Mouse (Mus musculus): ENCODE measurements around the gene Capzb. TPM values are rescaled to one million over a fixed set of nuclear protein-coding genes. Genes with fewer than 3 reads are reported as not detected.

Gene Capzb
- polyA plus RNA-seq, 1 experiment from 2014 or later = 399 TPM

DNA sequence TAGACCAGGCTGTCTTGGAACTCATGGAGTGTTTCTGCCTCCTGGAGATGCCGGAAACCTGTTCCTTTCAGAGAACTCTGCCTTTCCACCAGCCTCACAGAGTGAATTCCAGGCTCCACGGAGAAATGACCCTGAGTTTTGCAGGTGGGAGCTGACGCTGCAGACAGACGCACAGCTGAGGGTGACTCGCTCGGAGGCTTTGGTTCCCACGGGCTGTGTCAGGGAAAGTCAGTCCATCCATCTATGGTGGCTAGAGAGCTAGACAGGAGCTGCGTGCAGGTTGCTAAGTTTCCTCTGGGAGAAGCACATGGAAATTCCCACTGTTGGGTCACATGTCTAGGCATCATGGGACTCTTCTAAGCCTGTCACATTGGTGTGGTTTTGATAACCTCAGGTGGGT, 38.5 kb downstream of the Capzb start:
- Histone ChIP-seq H3K9me3 (no peaks in the 10 kb centered on the region), H3K27me3 (no peaks in the 10 kb centered on the region), H3K4me3 (no peak overlapping the region), H3K4me2 (no peak overlapping the region), H3K9ac (no peak overlapping the region), H3K36me3 (peaks cover 9% of the 10 kb centered on the region), H3K27ac (0 out of 2 replicates have a peak overlapping the region, but pooled peaks have one; percentile 44), H3K4me1 (peaks cover 75% of the 10 kb centered on the region)
- no peak for ATAC-seq (ENCODE audit: insufficient number of reproducible peaks, low FRiP score, low TSS enrichment, low read depth)
- WGBS = 62% methylated on average over 8 of the region's 8 CpGs

DNA sequence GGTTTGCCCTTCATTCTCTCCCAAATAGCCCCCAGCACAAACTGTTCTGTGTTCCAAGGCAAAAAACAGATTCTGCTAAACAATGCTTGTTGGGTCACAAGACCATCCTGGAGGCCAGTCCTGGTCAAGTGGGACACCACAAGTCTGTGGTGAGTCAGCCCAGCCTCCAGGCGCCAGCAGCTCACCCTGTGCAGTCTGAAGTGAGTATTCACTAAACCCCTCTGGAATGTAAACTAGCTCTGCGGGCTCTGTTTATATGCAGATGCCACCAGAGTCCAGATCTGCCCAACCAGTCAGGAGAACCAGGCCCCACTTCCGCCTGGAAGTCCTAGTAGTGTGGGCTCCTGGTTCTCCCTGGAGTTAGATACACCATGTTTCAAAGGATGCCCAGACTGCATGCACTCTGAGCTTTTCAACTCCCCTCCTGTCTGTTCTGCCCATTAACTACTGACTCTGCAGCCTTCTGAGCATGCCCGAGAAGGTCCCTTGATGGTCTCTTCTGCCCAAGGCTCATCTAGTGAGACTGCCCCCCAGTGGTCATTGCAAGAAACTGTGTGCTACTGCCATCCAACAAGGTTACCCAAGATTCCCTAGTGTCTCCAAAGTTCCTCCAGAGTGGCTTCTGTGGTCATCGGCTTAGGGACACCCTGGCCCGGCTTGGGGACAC, 39.9 kb downstream of the Capzb start:
- 55% methylated on average over 6 of the region's 6 CpGs for WGBS
- peaks cover 62% of the 10 kb centered on the region for H3K4me1 ChIP-seq
- no peak overlapping the region for H3K4me3 ChIP-seq

DNA sequence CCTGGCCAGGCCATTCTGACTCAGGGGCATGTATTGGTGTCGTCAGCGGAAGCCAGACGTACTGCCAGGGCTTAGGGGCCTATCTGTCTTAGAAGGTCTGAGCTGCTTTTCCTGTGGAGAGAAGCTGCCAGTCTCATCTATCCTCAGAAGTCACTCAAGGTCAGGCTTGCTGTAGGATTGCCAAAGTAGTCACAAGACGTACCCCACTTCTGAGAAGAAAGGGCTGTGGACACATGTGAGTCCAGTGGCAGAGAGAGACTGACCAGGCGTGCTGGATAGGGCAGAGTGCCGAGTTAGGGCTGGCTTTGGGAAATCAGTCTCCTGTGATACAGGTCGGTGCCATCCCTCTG, 40.4 kb downstream of the Capzb start:
- 91% methylated on average over 7 of the region's 7 CpGs for WGBS
- no peak overlapping the region for H3K4me3 ChIP-seq
- H3K4me2 ChIP-seq = no peak overlapping the region
- ATAC-seq (ENCODE audit: insufficient number of reproducible peaks, low FRiP score, low TSS enrichment, low read depth) = no peak
- no peaks in the 10 kb centered on the region for H3K27me3 ChIP-seq
- H3K9me3 ChIP-seq = no peaks in the 10 kb centered on the region
- H3K4me1 ChIP-seq = peaks cover 62% of the 10 kb centered on the region
- no peak overlapping the region for H3K9ac ChIP-seq
- H3K27ac ChIP-seq = no peak overlapping the region
- peaks cover 9% of the 10 kb centered on the region for H3K36me3 ChIP-seq

More for the DNA sequence above, 39.9 kb downstream of the Capzb start:
- H3K9me3 ChIP-seq = no peaks in the 10 kb centered on the region
- no peak overlapping the region for H3K4me2 ChIP-seq
- no peaks in the 10 kb centered on the region for H3K27me3 ChIP-seq
- ATAC-seq (ENCODE audit: insufficient number of reproducible peaks, low FRiP score, low TSS enrichment, low read depth) = no peak
- 0 out of 2 replicates have a peak overlapping the region, but pooled peaks have one; percentile 12 for H3K27ac ChIP-seq
- no peak overlapping the region for H3K9ac ChIP-seq
- peaks cover 9% of the 10 kb centered on the region for H3K36me3 ChIP-seq

DNA sequence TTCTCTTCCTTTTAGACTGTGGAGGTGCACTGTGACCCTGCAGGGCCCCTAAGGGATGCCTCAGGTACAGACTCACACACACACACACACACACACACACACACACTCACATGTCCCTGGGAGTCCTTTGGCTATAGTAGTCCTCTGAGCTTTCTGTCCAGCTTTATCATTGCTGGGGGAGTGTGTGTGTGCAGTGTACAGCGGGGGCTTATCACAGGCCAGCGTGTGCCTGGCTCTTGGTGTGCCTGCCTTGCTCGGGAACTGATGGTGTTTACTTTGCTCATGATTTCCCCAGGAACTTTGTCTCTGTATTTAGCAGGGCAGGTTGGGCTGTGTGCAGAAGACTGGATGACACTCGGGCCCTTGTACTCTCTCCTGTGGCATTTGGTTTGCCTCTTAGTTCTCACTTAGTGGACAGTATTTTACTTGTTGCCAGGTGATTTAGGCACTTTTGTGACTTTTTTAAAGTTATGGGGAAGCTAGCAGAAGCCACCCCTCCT, 41.1 kb downstream of the Capzb start:
- Histone ChIP-seq H3K9me3 (no peaks in the 10 kb centered on the region), H3K4me1 (peaks cover 65% of the 10 kb centered on the region), H3K4me3 (no peak overlapping the region), H3K4me2 (no peak overlapping the region), H3K9ac (no peak overlapping the region), H3K36me3 (peaks cover 10% of the 10 kb centered on the region), H3K27ac (no peak overlapping the region), H3K27me3 (no peaks in the 10 kb centered on the region)
- WGBS = 91% methylated on average over 4 of the region's 4 CpGs
- no peak for ATAC-seq (ENCODE audit: insufficient number of reproducible peaks, low FRiP score, low TSS enrichment, low read depth)

DNA sequence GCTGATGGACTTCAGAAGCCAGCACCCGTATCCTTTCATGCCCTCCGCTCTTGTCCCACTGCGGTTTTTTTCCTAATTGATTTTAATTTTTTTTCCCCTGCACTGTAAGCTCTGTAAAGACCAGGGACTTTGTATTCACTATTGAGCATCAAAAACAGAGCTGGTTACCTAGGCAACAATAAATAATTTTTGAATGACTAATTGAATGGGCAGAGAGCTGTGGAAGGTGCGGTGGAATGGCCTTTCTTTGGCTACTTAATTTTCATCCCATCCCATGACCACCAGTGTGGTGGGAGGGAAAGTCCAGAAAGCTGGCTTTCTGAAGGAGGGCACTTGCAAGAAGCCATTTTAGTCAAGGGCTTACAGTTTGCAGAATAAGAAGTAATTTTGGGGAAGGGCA, 41.6 kb downstream of the Capzb start:
- Histone ChIP-seq H3K9ac (no peak overlapping the region), H3K4me1 (peaks cover 68% of the 10 kb centered on the region), H3K27me3 (no peaks in the 10 kb centered on the region), H3K36me3 (peaks cover 14% of the 10 kb centered on the region), H3K9me3 (no peaks in the 10 kb centered on the region), H3K4me2 (no peak overlapping the region), H3K4me3 (no peak overlapping the region), H3K27ac (no peak overlapping the region)
- 85% methylated on average over 4 of the region's 4 CpGs for WGBS
- ATAC-seq (ENCODE audit: insufficient number of reproducible peaks, low FRiP score, low TSS enrichment, low read depth) = no peak

DNA sequence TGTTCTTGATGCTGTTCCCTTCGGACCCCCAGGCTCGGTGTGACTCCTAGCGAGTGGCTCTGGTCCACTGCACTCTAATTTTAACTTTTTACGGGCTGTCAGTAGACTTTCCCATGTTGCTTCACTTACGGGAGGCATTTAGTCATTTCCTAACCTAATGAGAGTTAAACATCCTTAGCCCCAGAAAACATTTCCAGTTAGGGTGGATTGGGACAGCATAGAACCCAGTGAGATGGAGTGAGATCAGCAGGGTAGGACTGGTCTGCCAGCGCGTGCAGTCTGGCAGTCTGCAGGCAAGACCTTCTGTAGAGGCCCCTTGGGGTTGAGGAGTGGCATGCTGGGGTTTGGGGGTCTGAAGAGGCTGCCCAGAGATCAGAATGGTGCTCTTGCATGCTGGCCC, 42.9 kb downstream of the Capzb start:
- Histone ChIP-seq H3K9me3 (no peaks in the 10 kb centered on the region), H3K4me1 (peaks cover 67% of the 10 kb centered on the region), H3K4me2 (no peak overlapping the region), H3K27ac (no peak overlapping the region), H3K9ac (no peak overlapping the region), H3K27me3 (no peaks in the 10 kb centered on the region), H3K36me3 (peaks cover 21% of the 10 kb centered on the region), H3K4me3 (no peak overlapping the region)
- ATAC-seq (ENCODE audit: insufficient number of reproducible peaks, low FRiP score, low TSS enrichment, low read depth) = no peak
- 53% methylated on average over 7 of the region's 7 CpGs for WGBS

DNA sequence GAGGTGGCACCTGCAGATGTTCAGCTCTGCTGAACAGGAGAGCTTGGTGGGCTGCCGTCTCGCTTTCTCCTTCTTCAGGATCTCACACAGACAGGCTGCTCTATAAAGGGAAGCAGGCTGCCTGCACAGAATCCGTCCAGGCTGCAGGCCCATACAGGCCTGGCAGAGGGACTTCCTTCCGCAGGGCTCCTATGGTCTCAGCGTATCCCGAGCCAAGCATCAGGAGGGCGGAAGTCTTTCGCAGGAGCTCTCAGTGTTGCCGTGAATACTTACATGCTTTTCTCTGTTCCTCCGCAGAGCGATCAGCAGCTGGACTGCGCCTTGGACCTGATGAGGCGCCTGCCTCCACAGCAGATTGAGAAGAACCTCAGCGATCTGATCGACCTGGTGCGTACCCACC, 45.9 kb downstream of the Capzb start:
- no peaks in the 10 kb centered on the region for H3K9me3 ChIP-seq
- WGBS = 63% methylated on average over 16 of the region's 16 CpGs
- H3K27ac ChIP-seq = peak overlapping the region; percentile 61; the same call in 1 of the 2 replicates
- peaks cover 61% of the 10 kb centered on the region for H3K4me1 ChIP-seq
- no peak for ATAC-seq (ENCODE audit: insufficient number of reproducible peaks, low FRiP score, low TSS enrichment, low read depth)
- H3K4me3 ChIP-seq = no peak overlapping the region
- H3K36me3 ChIP-seq = peaks cover 26% of the 10 kb centered on the region
- H3K9ac ChIP-seq = no peak overlapping the region
- 0 out of 2 replicates have a peak overlapping the region, but pooled peaks have one; percentile 5 for H3K4me2 ChIP-seq
- H3K27me3 ChIP-seq = no peaks in the 10 kb centered on the region

DNA sequence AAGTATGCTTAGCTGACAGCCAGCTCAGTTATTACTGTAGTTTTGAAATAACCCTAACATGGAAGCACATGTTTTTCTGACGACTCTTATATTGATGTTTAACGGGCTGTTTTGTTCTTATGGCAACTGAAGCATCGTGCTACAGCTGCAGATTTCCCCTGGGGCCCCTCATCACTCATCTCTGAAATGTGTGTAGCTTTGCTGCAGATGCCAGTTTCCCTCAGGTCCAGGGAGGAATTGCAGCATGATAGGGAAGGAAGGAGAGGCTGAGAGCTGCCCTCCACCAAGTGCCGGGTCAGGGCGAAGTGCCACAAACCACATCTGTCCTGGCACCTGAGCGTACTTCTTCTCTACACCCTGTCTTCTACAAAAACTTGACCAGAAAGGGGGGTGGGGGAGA, 47.6 kb downstream of the Capzb start:
- Histone ChIP-seq H3K4me2 (no peak overlapping the region), H3K36me3 (peaks cover 22% of the 10 kb centered on the region), H3K9ac (no peak overlapping the region), H3K4me3 (no peak overlapping the region), H3K9me3 (no peaks in the 10 kb centered on the region), H3K4me1 (peaks cover 66% of the 10 kb centered on the region), H3K27ac (peak overlapping the region; percentile 51; the same call in 1 of the 2 replicates), H3K27me3 (no peaks in the 10 kb centered on the region)
- 44% methylated on average over 6 of the region's 6 CpGs for WGBS
- ATAC-seq (ENCODE audit: insufficient number of reproducible peaks, low FRiP score, low TSS enrichment, low read depth) = no peak; the same call in 1 of the 2 replicates

DNA sequence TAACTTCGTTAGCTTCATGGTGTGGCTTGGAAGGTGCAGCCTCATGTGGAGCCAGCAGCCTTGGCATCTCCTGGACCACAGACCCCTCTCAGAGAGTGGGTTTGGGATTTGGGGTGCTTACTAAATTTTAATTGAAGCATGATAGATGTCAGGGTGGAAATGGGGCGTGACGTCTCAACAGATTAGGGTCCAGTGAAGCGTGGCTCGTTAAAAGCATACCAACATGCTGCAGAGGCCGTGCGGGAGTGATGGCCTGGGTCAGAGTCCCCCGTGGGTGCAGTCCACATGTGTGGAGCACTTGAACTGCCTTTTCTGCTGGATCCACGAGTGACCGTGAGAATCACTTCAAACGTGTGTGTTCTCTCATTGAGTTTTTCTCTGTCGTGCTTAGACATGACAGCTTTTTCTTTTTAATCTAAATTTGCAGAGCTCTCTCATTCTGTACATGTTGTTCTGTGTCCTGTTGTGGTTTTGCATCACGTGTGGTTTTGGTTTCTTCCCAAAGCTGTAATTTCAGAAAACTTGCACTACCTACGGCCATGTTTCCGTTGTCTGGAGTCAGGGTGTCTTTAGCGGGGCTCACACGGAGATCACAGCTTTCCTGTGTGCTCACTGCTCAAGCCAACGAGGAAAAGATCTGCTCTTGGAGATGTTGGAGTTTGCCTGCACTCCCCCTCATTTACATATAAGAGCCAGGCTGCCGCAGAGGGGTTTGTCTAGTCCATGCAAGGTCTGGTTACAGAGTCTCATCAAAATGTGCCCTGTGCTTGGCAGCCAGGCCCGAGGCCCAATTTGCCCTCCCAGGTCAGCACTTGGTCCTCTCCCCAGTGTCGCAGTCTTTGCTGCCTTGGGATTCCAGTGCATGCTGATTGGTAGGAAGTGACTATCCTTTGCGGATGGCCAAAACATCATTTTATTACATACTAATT, 49.2 kb downstream of the Capzb start:
- H3K4me3 ChIP-seq = no peak overlapping the region
- peaks cover 78% of the 10 kb centered on the region for H3K4me1 ChIP-seq
- no peak overlapping the region for H3K4me2 ChIP-seq
- H3K9ac ChIP-seq = no peak overlapping the region
- H3K27me3 ChIP-seq = no peaks in the 10 kb centered on the region
- 59% methylated on average over 22 of the region's 22 CpGs for WGBS
- peaks cover 22% of the 10 kb centered on the region for H3K36me3 ChIP-seq
- 0 out of 2 replicates have a peak overlapping the region, but pooled peaks have one; percentile 33 for H3K27ac ChIP-seq
- H3K9me3 ChIP-seq = no peaks in the 10 kb centered on the region
- ATAC-seq (ENCODE audit: insufficient number of reproducible peaks, low FRiP score, low TSS enrichment, low read depth) = no peak

DNA sequence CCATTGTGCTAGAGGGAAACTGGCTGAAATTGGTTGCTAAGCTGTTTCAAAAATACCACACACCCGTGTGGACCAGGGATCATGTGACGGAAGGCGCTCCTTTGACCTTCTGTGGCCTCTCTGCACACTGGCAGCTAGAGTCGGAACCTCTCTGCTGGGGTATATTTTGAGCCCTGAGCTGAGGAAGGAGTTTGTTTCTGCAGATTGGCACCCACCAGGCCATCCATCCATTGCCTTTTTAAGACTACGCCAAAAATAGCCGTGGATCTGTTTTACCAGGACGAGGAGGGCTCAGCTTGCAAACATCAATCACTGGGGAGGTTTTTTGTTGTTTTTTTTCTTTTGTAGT, 49.9 kb downstream of the Capzb start:
- peaks cover 84% of the 10 kb centered on the region for H3K4me1 ChIP-seq
- WGBS = 62% methylated on average over 7 of the region's 7 CpGs
- H3K36me3 ChIP-seq = peaks cover 22% of the 10 kb centered on the region
- H3K4me3 ChIP-seq = no peak overlapping the region
- ATAC-seq (ENCODE audit: insufficient number of reproducible peaks, low FRiP score, low TSS enrichment, low read depth) = no peak
- H3K9ac ChIP-seq = no peak overlapping the region
- no peaks in the 10 kb centered on the region for H3K9me3 ChIP-seq
- H3K27me3 ChIP-seq = no peaks in the 10 kb centered on the region
- no peak overlapping the region for H3K27ac ChIP-seq
- no peak overlapping the region for H3K4me2 ChIP-seq

DNA sequence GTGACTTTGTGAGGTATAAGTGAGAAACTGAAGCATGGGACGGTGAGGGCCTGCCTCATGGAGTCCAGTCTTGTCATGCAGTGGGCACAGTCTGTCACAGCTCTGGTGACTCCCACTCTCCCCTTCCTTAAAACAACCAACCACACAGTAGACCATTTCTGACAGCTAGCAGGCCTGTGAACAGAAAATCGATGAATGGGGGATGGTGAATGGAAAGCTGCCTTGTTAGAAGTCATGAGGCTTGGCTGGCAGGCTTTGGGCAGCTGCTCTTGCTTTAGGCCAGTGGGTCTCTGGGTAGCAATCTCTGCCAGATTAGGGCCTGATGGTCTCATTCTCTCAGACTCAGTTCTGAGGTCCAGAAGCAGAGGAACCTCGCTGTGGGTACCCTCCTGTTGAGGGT, 51.5 kb downstream of the Capzb start:
- WGBS = 72% methylated on average over 3 of the region's 3 CpGs
- ATAC-seq (ENCODE audit: insufficient number of reproducible peaks, low FRiP score, low TSS enrichment, low read depth) = no peak
- Histone ChIP-seq H3K9ac (no peak overlapping the region), H3K36me3 (peaks cover 18% of the 10 kb centered on the region), H3K27ac (no peak overlapping the region), H3K4me1 (peaks cover 85% of the 10 kb centered on the region), H3K9me3 (no peaks in the 10 kb centered on the region), H3K27me3 (no peaks in the 10 kb centered on the region), H3K4me2 (no peak overlapping the region), H3K4me3 (no peak overlapping the region)

DNA sequence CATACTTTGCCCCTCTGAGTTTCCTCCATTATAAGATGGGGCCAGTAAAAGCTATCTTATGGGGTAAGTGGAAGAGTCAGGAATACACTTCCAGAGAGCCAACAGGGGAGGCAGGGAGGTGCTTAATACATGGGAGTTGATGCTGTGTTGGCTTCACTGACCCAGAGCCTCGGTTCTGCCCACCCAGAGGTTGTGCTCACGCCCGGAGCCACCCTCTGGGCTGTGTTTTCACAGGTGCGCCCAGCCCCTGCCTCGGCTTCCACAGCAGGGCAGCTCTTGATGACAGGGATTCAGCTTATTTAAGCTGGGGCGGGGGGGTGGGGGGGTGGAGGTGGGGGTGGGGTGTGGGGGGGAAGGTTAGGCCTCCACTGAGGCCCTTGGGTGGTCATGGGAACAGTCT, 52.1 kb downstream of the Capzb start:
- H3K27me3 ChIP-seq = no peaks in the 10 kb centered on the region

More for the DNA sequence above, 52.1 kb downstream of the Capzb start:
- Histone ChIP-seq H3K4me2 (no peak overlapping the region), H3K9me3 (no peaks in the 10 kb centered on the region), H3K4me1 (peaks cover 89% of the 10 kb centered on the region), H3K9ac (no peak overlapping the region), H3K4me3 (no peak overlapping the region), H3K27ac (no peak overlapping the region), H3K36me3 (peaks cover 14% of the 10 kb centered on the region)
- no peak for ATAC-seq (ENCODE audit: insufficient number of reproducible peaks, low FRiP score, low TSS enrichment, low read depth)
- 72% methylated on average over 6 of the region's 6 CpGs for WGBS
